Mouse (Mus musculus): ENCODE measurements around the gene Fam19a3. TPM values are rescaled to one million over a fixed set of nuclear protein-coding genes. Genes with fewer than 3 reads are reported as not detected.

Fam19a3 gene
- polyA plus RNA-seq, 1 experiment: 0.23 TPM

DNA sequence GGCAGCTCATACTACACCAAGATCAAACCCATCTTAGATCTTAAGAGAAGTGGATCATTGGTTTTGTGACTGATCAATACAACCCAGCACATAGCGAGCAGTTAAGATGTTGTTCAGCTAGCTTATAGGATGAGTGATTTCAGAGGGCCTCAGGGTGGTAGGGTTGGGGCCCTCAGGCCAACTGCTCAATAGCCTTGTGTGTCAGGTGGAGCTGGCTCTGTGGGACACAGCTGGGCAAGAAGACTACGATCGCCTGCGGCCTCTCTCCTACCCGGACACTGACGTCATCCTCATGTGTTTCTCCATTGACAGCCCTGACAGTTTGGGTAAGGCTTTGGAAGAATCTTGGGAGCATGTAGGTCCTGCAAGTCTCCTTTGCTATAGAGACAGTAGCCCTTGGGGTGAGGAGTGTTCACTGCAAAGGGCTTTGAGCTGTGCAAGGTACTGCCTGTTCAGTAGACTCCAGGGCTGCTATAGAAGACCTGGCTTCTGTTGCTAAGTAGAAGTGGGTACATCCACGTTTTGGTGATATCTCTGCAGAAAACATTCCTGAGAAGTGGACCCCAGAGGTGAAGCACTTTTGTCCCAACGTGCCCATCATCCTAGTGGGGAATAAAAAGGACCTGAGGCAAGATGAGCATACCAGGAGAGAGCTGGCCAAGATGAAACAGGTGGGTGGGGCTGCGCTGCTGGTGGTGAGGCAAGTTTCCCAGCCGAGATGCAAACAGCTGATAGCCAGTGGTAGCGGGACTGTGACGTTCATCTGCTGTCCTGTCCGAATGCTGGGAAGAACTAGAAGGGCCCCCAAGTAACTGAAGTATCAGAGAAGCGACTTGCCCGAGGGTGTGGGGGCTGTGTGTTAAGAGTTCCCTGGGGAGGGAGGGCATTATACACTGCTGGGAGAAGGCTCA, 11.0 kb upstream of the Fam19a3 start:
- DNase-seq (ENCODE audit: low read depth): no peak

GRCm38 (mm10) chr3:104791671-104792070, 10.0 kb upstream of the Fam19a3 start:
- DNase-seq (ENCODE audit: low read depth): no peak

DNA sequence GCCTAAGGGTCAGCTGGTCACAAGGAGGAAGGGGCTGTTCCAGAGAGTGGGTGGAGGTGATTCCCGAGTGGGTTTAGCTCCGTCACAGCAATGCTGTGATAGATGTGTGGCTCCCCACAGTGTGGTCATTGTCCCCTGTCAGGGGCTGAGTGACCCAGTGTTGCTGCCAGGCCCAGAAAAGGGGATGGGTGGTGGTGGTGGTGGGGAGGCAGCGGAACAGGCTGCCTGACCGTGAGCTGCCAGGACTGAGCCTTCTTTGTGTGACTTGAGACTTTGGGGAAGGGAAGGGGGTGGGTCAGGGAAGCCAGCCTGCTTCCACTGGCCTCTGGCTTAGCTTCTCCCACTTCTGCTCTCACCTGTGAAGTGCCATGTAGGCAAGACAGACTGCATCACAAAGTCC, 9.4 kb upstream of the Fam19a3 start:
- DNase-seq (ENCODE audit: low read depth): no peak

- DNase-seq (ENCODE audit: low read depth): no peak
Measured at GRCm38 (mm10) chr3:104790401-104790937, 8.8 kb upstream of the Fam19a3 start.

GRCm38 (mm10) chr3:104789822-104790221, 8.2 kb upstream of the Fam19a3 start:
- no peak for DNase-seq (ENCODE audit: low read depth)

GRCm38 (mm10) chr3:104789312-104789605, 7.6 kb upstream of the Fam19a3 start:
- DNase-seq (ENCODE audit: low read depth): no peak

- DNase-seq (ENCODE audit: low read depth): no peak
Measured at GRCm38 (mm10) chr3:104788561-104789311, 7.1 kb upstream of the Fam19a3 start.

GRCm38 (mm10) chr3:104788075-104788474, 6.4 kb upstream of the Fam19a3 start, which contains the start of gene Rhoc:
Gene Rhoc, plus strand, starts transcription at chr3:104788375.
- no peak for DNase-seq (ENCODE audit: low read depth)

- no peak for DNase-seq (ENCODE audit: low read depth)
Measured at GRCm38 (mm10) chr3:104785284-104785683, 3.6 kb upstream of the Fam19a3 start.

- DNase-seq (ENCODE audit: low read depth): no peak
Measured at GRCm38 (mm10) chr3:104783971-104784500, 2.4 kb upstream of the Fam19a3 start.

- DNase-seq (ENCODE audit: low read depth): no peak
Measured at GRCm38 (mm10) chr3:104782061-104782681, 531 bp upstream of the Fam19a3 start.

DNA sequence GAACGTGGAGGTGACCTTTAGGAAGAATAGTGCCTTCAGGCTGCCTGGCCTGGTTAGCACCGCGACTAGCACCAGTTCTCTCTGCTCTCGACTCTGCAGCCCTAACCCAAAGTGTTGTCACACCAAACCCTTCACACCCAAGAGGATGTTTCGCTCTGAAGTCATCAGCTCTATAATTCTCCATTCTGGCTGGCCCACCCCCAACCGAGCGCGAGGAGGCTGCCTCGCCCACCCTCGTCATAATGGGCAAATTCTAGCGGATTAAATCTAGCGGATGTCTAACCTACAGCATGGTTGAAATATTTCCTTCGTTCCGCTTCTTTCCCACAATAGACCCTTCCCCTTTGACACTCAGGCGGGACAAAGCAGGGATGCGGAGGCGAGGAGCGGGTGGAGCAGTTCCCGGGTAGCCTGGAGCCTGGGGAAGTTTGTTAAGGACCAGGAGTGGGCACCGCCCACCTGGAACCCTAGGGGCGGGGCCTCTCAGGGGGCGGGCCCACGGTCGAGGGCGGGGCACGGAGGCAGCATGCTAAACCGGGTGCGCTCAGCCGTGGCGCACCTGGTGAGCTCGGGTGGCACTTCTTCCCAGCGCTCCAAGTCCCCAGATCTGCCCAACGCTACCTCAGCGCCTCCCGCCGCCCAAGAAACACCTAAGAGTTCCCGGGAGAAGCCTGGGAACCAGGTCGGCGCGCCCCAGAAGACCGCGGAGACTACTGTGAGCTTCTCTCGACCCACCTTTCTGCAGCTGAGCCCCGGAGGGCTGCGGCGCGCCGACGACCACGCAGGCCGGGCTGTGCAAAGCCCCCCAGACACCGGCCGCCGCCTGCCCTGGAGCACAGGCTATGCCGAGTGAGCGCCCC, 849 bp downstream of the Fam19a3 start, which contains the start of gene Ppm1j:
TSS of gene Ppm1j (plus strand) at position 496 of the 860 bp plus-strand sequence.
- no peak for DNase-seq (ENCODE audit: low read depth)

GRCm38 (mm10) chr3:104779949-104780348, 1.7 kb downstream of the Fam19a3 start:
- DNase-seq (ENCODE audit: low read depth): no peak

GRCm38 (mm10) chr3:104777342-104777741, 4.3 kb downstream of the Fam19a3 start:
- DNase-seq (ENCODE audit: low read depth): no peak

- DNase-seq (ENCODE audit: low read depth): no peak
Measured at GRCm38 (mm10) chr3:104773301-104773700, 8.3 kb downstream of the Fam19a3 start.

DNA sequence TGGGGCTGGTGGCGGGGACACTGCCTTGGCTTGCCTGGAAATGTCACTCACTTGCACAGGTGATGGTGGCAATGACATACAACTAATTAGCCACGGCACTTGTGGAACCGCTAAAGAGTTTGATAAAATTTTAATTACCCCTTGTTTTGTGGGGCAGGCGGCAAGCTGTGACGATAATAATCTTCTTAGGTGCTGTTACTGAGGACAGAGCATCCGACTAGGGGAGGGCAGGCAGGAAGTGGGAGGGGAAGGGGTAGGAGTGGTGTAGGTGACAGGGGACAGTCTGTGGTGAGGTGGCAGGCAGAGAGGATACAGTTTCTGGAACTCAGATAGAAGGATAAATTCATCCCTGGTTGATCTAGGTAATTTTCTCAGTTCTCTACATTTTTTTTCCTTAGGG, 10.2 kb downstream of the Fam19a3 start:
- no peak for DNase-seq (ENCODE audit: low read depth)

DNA sequence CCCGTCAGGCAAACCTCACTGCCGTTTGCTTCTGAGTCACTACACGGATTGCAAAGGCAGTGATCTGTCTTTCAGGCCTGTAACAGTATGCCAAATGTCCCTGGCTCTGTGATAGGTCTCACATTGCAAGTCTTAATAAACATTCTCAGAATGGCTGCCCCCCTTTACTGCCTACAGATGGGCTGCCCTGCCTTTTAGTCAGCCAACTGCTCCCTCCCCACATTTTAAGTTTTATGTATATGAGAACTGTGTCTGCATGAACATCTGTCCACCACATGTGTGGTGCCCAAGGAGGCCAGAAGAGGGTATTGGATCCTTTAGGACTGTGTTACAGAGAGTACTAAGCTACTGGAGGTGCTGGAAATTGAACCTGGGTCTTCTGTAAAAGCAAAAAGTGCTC, 10.7 kb downstream of the Fam19a3 start:
- no peak for DNase-seq (ENCODE audit: low read depth)

- DNase-seq (ENCODE audit: low read depth): no peak
Measured at GRCm38 (mm10) chr3:104770035-104770434, 11.6 kb downstream of the Fam19a3 start.

DNA sequence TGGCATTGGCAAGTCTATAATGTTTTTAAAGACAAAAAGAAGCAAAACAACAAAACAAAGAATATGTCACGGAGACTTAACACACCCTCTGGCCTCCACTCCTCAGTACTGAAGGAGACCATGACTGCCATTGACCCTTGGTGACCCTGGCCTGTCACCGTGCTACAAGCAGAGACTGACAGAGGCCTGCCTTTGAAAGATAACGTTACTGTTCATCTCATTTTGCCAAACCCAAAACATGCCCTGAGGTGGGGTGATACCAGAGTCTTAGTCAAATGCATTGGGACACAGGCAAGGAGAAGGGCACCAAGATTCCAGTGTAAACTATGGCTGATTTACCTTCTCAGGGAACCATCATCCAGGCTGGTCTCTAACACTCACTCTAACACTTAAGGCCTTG, 12.5 kb downstream of the Fam19a3 start:
- DNase-seq (ENCODE audit: low read depth): no peak

- DNase-seq (ENCODE audit: low read depth): no peak
Measured at GRCm38 (mm10) chr3:104767716-104768115, 13.9 kb downstream of the Fam19a3 start.

- no peak for DNase-seq (ENCODE audit: low read depth)
Measured at GRCm38 (mm10) chr3:104767141-104767540, 14.5 kb downstream of the Fam19a3 start.

All from gonadal fat pad, adult 2 months (tissue).